Mouse (Mus musculus): ENCODE measurements around the gene Ston2.

GRCm38 (mm10) chr12:91764471-91764870 lies 23.7 kb downstream of the Ston2 start:
- TF ChIP-seq POLR2A (IDR thresholded peaks at IDR 0.05; ENCODE audit: borderline replicate concordance, control insufficient read depth, low read depth, low read length) (no peak), CTCF (IDR thresholded peaks at IDR 0.05; ENCODE audit: control insufficient read depth, insufficient read depth, low read length) (no peak)

All from bone marrow, adult 2 months (tissue).